In the genomic region with DNA sequence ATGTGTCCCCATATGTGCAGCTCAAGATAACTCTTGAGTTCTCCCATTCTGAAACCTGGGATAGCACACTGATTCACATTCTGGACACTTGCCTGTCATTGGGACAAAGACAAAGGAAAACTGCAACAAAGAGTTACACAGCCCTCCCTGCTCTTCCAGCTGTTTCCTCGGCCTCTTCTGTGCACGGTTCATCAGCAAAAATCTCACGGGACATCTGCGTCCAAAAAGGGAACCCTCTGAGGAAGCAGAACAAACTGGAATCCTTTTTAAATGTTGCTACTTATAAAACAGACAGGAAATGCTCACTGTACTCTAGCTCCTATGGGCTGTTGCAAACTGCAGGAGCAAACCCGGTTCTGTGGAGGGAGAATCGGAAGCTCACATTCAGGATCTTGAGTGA, we compare ENCODE assay signal across 10 mouse cellular contexts. TPM values are rescaled to one million over a fixed set of nuclear protein-coding genes. Genes with fewer than 3 reads are reported as not detected.
DNase-seq lines count a peak whose midpoint lies in the region; ATAC-seq and TF ChIP-seq lines count a peak whose summit lies in the region.
"Had no signal": no experiment of that assay in that cellular context is flagged by ENCODE, and none has a peak within 500 bp of the region (broad histone marks: within the 10 kb centered on the region; RNA-seq: fewer than 3 reads in every experiment).

No protein-coding gene starts in this region.

- 50% methylated on average over 6 of the region's 6 CpGs for WGBS in forebrain, embryonic 12.5 days
- 48% methylated on average over 6 of the region's 6 CpGs for WGBS in forebrain, postnatal 0 days
- 47% methylated on average over 6 of the region's 6 CpGs for WGBS in kidney, embryonic 16.5 days
- 25% methylated on average over 6 of the region's 6 CpGs for WGBS in neural tube, embryonic 13.5 days
- 26% methylated on average over 6 of the region's 6 CpGs for WGBS in neural tube, embryonic 15.5 days

- H3K9me3 ChIP-seq in forebrain, embryonic 12.5 days, result no peaks in the 10 kb centered on the region
- no peaks in the 10 kb centered on the region for H3K9me3 ChIP-seq in forebrain, postnatal 0 days (ENCODE audit: low read length)
- H3K9me3 ChIP-seq in kidney, embryonic 16.5 days (ENCODE audit: low read length), result no peaks in the 10 kb centered on the region
- no peaks in the 10 kb centered on the region for H3K9me3 ChIP-seq in neural tube, embryonic 13.5 days
- no peaks in the 10 kb centered on the region for H3K9me3 ChIP-seq in neural tube, embryonic 15.5 days (replicated peaks)
- H3K9me3 ChIP-seq: embryonic facial prominence, embryonic 13.5 days had no signal

- no peaks in the 10 kb centered on the region for H3K27me3 ChIP-seq in forebrain, embryonic 12.5 days
- no peaks in the 10 kb centered on the region for H3K27me3 ChIP-seq in forebrain, postnatal 0 days (ENCODE audit: insufficient read depth, low read length)
- H3K27me3 ChIP-seq in kidney, embryonic 16.5 days (ENCODE audit: insufficient read depth, low read length), result no peaks in the 10 kb centered on the region
- no peaks in the 10 kb centered on the region for H3K27me3 ChIP-seq in neural tube, embryonic 13.5 days
- no peaks in the 10 kb centered on the region for H3K27me3 ChIP-seq in neural tube, embryonic 15.5 days (replicated peaks)
- H3K27me3 ChIP-seq: embryonic facial prominence, embryonic 13.5 days had no signal

- H3K4me1 ChIP-seq in forebrain, embryonic 12.5 days, result peaks cover 31% of the 10 kb centered on the region
- H3K4me1 ChIP-seq in forebrain, postnatal 0 days (ENCODE audit: insufficient read depth), result no peaks in the 10 kb centered on the region
- no peaks in the 10 kb centered on the region for H3K4me1 ChIP-seq in kidney, embryonic 16.5 days (ENCODE audit: insufficient read depth, low read length)
- H3K4me1 ChIP-seq in neural tube, embryonic 13.5 days (replicated peaks), result peaks cover 17% of the 10 kb centered on the region
- H3K4me1 ChIP-seq in neural tube, embryonic 15.5 days, result 0 out of 2 replicates have a peak, but pooled peaks cover 3% of the 10 kb centered on the region

- no peak overlapping the region for H3K4me2 ChIP-seq in forebrain, embryonic 12.5 days
- no peak overlapping the region for H3K4me2 ChIP-seq in forebrain, postnatal 0 days (ENCODE audit: low read depth)
- no peak overlapping the region for H3K4me2 ChIP-seq in kidney, embryonic 16.5 days (replicated peaks; ENCODE audit: low read depth, low read length)
- H3K4me2 ChIP-seq in neural tube, embryonic 13.5 days, result no peak overlapping the region
- H3K4me2 ChIP-seq in neural tube, embryonic 15.5 days, result no peak overlapping the region
- H3K4me2 ChIP-seq: embryonic facial prominence, embryonic 13.5 days had no signal

- no peak overlapping the region for H3K4me3 ChIP-seq in forebrain, embryonic 12.5 days (replicated peaks)
- H3K4me3 ChIP-seq in forebrain, postnatal 0 days (ENCODE audit: low read depth, low read length), result no peak overlapping the region
- H3K4me3 ChIP-seq in kidney, embryonic 16.5 days (ENCODE audit: low read length), result no peak overlapping the region
- no peak overlapping the region for H3K4me3 ChIP-seq in neural tube, embryonic 13.5 days
- no peak overlapping the region for H3K4me3 ChIP-seq in neural tube, embryonic 15.5 days (replicated peaks)
- H3K4me3 ChIP-seq: embryonic facial prominence, embryonic 13.5 days had no signal

- H3K27ac ChIP-seq in forebrain, embryonic 12.5 days, result peak overlapping the region; percentile 2; the same call in 1 of the 2 replicates
- no peak overlapping the region for H3K27ac ChIP-seq in forebrain, postnatal 0 days (ENCODE audit: low read depth, low read length)
- no peak overlapping the region for H3K27ac ChIP-seq in kidney, embryonic 16.5 days (ENCODE audit: low read length)
- peak overlapping the region; percentile 24; the same call in 1 of the 2 replicates for H3K27ac ChIP-seq in neural tube, embryonic 13.5 days (replicated peaks)
- H3K27ac ChIP-seq in neural tube, embryonic 15.5 days (replicated peaks), result no peak overlapping the region
- H3K27ac ChIP-seq: embryonic facial prominence, embryonic 13.5 days had no signal

- DNase-seq in forebrain, postnatal 0 days, result no peak
- peak; percentile 8 to 22 for DNase-seq in kidney, postnatal 4 days
- no peak for DNase-seq in frontal cortex, adult 2 months (ENCODE audit: extremely low spot score in 1 of 2, low spot score in 1 of 2)
- DNase-seq: lung, postnatal 4 days had no signal

- TF ChIP-seq CTCF in forebrain, postnatal 0 days (IDR thresholded peaks at IDR 0.05; ENCODE audit: low read depth), result no peak

- H3K9ac ChIP-seq in forebrain, embryonic 12.5 days, result no peak overlapping the region
- H3K9ac ChIP-seq in forebrain, postnatal 0 days, result no peak overlapping the region
- H3K9ac ChIP-seq in kidney, embryonic 16.5 days (replicated peaks; ENCODE audit: low read length), result no peak overlapping the region
- H3K9ac ChIP-seq in neural tube, embryonic 13.5 days, result no peak overlapping the region
- H3K9ac ChIP-seq in neural tube, embryonic 15.5 days (replicated peaks), result no peak overlapping the region
- H3K9ac ChIP-seq: embryonic facial prominence, embryonic 13.5 days had no signal

- no peak for ATAC-seq in forebrain, embryonic 12.5 days (ENCODE audit: low FRiP score)
- no peak for ATAC-seq in forebrain, postnatal 0 days
- no peak for ATAC-seq in kidney, embryonic 16.5 days (ENCODE audit: low FRiP score, low TSS enrichment)
- ATAC-seq in neural tube, embryonic 13.5 days (ENCODE audit: low read depth), result no peak; the same call in 1 of the 2 replicates
- ATAC-seq in neural tube, embryonic 15.5 days (ENCODE audit: low FRiP score), result no peak
- peak; percentile 69 for ATAC-seq in megakaryocyte, adult 5-6 weeks (ENCODE audit: poor library complexity, severe bottlenecking)

- H3K36me3 ChIP-seq in forebrain, embryonic 12.5 days (replicated peaks), result no peaks in the 10 kb centered on the region
- no peaks in the 10 kb centered on the region for H3K36me3 ChIP-seq in forebrain, postnatal 0 days (ENCODE audit: insufficient read depth)
- H3K36me3 ChIP-seq in kidney, embryonic 16.5 days (ENCODE audit: insufficient read depth, low read length), result no peaks in the 10 kb centered on the region
- H3K36me3 ChIP-seq in neural tube, embryonic 13.5 days, result no peaks in the 10 kb centered on the region
- H3K36me3 ChIP-seq in neural tube, embryonic 15.5 days, result no peaks in the 10 kb centered on the region
- H3K36me3 ChIP-seq: embryonic facial prominence, embryonic 13.5 days had no signal

RNA-seq across cellular contexts. Expression of a gene that starts 13.3 kb away (rescaled TPM):
- 29.1 and 29.4 TPM in 2 replicates for polyA plus RNA-seq in forebrain, embryonic 12.5 days (2016; fragmentation: Nextera tagmentation; extraction: Ambion mirVana)
- total RNA-seq in forebrain, postnatal 0 days (2014; rRNA removed), result 4.5 and 4.9 TPM in 2 replicates
- 3.2 and 4.2 TPM in 2 replicates for polyA plus RNA-seq in forebrain, postnatal 0 days (2015; fragmentation: Nextera tagmentation; extraction: Ambion mirVana)
- polyA plus RNA-seq in kidney, embryonic 16.5 days (2015; fragmentation: Nextera tagmentation; extraction: Ambion mirVana), result 10.2 TPM in 2 replicates
- 3.3 and 4.2 TPM in 2 replicates for polyA plus RNA-seq in neural tube, embryonic 13.5 days (2015; fragmentation: Nextera tagmentation; extraction: Ambion mirVana)
- 2.6 and 4.3 TPM in 2 replicates for polyA plus RNA-seq in neural tube, embryonic 15.5 days (2015; fragmentation: Nextera tagmentation; extraction: Ambion mirVana)
- total RNA-seq in megakaryocyte, adult 5-6 weeks (2015), result 4.1 and 5.3 TPM in 2 replicates
- 7.6 and 8.6 TPM in 2 replicates for total RNA-seq in megakaryocyte, adult 5-6 weeks (2017)
- polyA plus RNA-seq in frontal cortex, adult 2 months (2012; rRNA removed), result 1.5 and 1.8 TPM in 2 replicates

RNA-seq across cellular contexts. Expression of a gene that starts 53.6 kb away (rescaled TPM):
- 2.3 and 3.6 TPM in 2 replicates for polyA plus RNA-seq in forebrain, embryonic 12.5 days (2016; fragmentation: Nextera tagmentation; extraction: Ambion mirVana)
- 21.8 and 24.9 TPM in 2 replicates for total RNA-seq in forebrain, postnatal 0 days (2014; rRNA removed)
- 3.6 and 8.4 TPM in 2 replicates for polyA plus RNA-seq in forebrain, postnatal 0 days (2015; fragmentation: Nextera tagmentation; extraction: Ambion mirVana)
- 0.66 and 0.84 TPM in 2 replicates for polyA plus RNA-seq in kidney, embryonic 16.5 days (2015; fragmentation: Nextera tagmentation; extraction: Ambion mirVana)
- polyA plus RNA-seq in neural tube, embryonic 13.5 days (2015; fragmentation: Nextera tagmentation; extraction: Ambion mirVana), result 1.7 and 1.8 TPM in 2 replicates
- 4.0 TPM in 2 replicates for polyA plus RNA-seq in neural tube, embryonic 15.5 days (2015; fragmentation: Nextera tagmentation; extraction: Ambion mirVana)
- total RNA-seq in megakaryocyte, adult 5-6 weeks (2015), result 0.36 TPM in 1 of 2 replicates, not detected in the other
- not detected in 2 replicates for total RNA-seq in megakaryocyte, adult 5-6 weeks (2017)
- 246 and 258 TPM in 2 replicates for polyA plus RNA-seq in frontal cortex, adult 2 months (2012; rRNA removed)

Comparison
In these comparisons a context has a peak if more than half of its experiments do, and no peak if none do; other contexts are left out.
1. H3K27ac ChIP-seq: peak in forebrain, embryonic 12.5 days (single experiment) and neural tube, embryonic 13.5 days (single experiment); none in forebrain, postnatal 0 days (single experiment), kidney, embryonic 16.5 days (single experiment) and neural tube, embryonic 15.5 days (single experiment).
2. DNase-seq: peak in kidney, postnatal 4 days (2 of 2); none in forebrain, postnatal 0 days (single experiment) and frontal cortex, adult 2 months (0 of 2).
3. RNA of a gene that starts 53.6 kb away (polyA plus RNA-seq): 246 to 258 TPM in frontal cortex, adult 2 months; 3.6 to 8.4 TPM in forebrain, postnatal 0 days, 4.0 TPM in neural tube, embryonic 15.5 days, 2.3 to 3.6 TPM in forebrain, embryonic 12.5 days, 1.7 to 1.8 TPM in neural tube, embryonic 13.5 days and 0.66 to 0.84 TPM in kidney, embryonic 16.5 days; every median in the first group is over 10 times any median in the second.